Mouse (Mus musculus): ENCODE measurements around the gene Pigq.

- TF ChIP-seq CTCF (IDR thresholded peaks at IDR 0.05; ENCODE audit: insufficient read depth, low read depth, low read length) (no peak), POLR2A (IDR thresholded peaks at IDR 0.05; ENCODE audit: insufficient read depth, low read depth, low read length) (no peak)
These were observed 23.4 kb upstream of the Pigq start for GRCm38 (mm10) chr17:25968176-25968575.
